Mouse (Mus musculus): ENCODE results near the gene Sgms1.

DNA sequence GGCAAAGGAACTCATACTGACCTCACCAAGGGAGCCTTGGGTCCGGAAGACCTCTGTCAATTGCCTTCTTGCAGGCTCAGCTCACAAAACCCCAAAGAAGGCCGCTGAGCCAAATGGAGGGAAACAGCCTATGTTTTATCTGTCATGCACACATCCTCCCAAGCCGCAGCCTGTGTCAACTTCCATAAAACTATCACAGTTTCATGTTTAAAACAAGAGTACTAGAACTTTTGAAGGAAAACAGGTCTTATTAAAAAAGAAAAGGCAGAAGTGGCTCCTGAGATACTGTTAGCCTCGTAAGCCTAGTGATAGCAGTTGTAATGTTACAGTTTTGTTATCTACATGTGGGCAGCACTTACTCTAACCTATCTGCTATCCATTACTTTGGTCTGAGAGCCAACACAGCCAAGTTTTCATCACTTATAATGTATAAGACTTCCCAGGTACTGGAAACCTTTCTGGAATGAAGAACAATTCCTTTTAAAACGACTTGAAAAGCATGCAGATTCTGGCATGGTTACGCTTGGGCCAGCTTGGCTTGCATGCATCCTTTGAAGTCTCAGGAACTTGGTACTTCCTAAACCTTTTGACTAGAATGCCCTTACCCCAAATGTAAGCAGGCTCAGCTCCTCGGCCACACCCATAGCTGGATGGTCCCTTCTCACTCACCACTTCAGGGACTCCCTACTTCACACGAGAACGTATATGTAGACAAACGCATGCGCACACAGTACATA, 150.6 kb downstream of the Sgms1 start:
- TF ChIP-seq POLR2A (IDR thresholded peaks at IDR 0.05; ENCODE audit: insufficient read length, low read depth) (no peak), TCF12 (IDR thresholded peaks at IDR 0.05; ENCODE audit: insufficient read depth, poor library complexity, severe bottlenecking) (no peak), TCF3 (IDR thresholded peaks at IDR 0.05; ENCODE audit: insufficient read length, low read depth) (no peak), USF1 (IDR thresholded peaks at IDR 0.05; ENCODE audit: low read depth) (no peak), MYOD1 (IDR thresholded peaks at IDR 0.05; ENCODE audit: control insufficient read depth in 1 of 3, insufficient read length in 2 of 3, low read depth in 2 of 3) (no peak), MAX (IDR thresholded peaks at IDR 0.05; ENCODE audit: low read depth) (no peak), POLR2AphosphoS2 (IDR thresholded peaks at IDR 0.05; ENCODE audit: insufficient read length, low read depth) (no peak), REST (IDR thresholded peaks at IDR 0.05; ENCODE audit: insufficient read depth, insufficient read length) (no peak), E2F4 (IDR thresholded peaks at IDR 0.05; ENCODE audit: insufficient read depth) (no peak)

Data from myocyte (in vitro differentiated cells).